Mouse (Mus musculus) hindbrain, embryonic 12.5 days (tissue): ENCODE measurements around the gene Aadacl2. TPM values are rescaled to one million over a fixed set of nuclear protein-coding genes. Genes with fewer than 3 reads are reported as not detected.

Experiments used
- ATAC-seq: fragments of 200-750 bp; cut with Nextera tagmentation; 2 replicates; pipeline ENCODE4 v1.8.0; 2017; ENCODE audit warnings: moderate TSS enrichment; ENCODE audit not compliant: low FRiP score
- H3K27ac ChIP-seq: fragments of 300-500 bp; sonication (generic); 2 replicates; pipeline ENCODE4 v1.5.1; 2016; ENCODE audit warnings: mild to moderate bottlenecking
- H3K27me3 ChIP-seq: fragments of 300-500 bp; sonication (generic); 2 replicates; pipeline ENCODE4 v1.6.1; 2016; ENCODE audit warnings: mild to moderate bottlenecking
- H3K36me3 ChIP-seq: fragments of 300-500 bp; sonication (generic); 2 replicates; pipeline ENCODE4 v1.6.1; 2016; ENCODE audit warnings: mild to moderate bottlenecking
- H3K4me1 ChIP-seq: fragments of 300-500 bp; sonication (generic); 2 replicates; pipeline ENCODE4 v1.6.1; 2016
- H3K4me2 ChIP-seq: fragments of 300-500 bp; sonication (generic); replicated peaks from 2 replicates; pipeline ENCODE4 v1.6.1; 2016; ENCODE audit warnings: mild to moderate bottlenecking
- H3K4me3 ChIP-seq: fragments of 300-500 bp; sonication (generic); 2 replicates; pipeline ENCODE4 v1.5.1; 2016; ENCODE audit warnings: mild to moderate bottlenecking
- H3K9ac ChIP-seq: fragments of 300-500 bp; sonication (generic); 2 replicates; pipeline ENCODE4 v1.6.1; 2016; ENCODE audit warnings: mild to moderate bottlenecking, moderate library complexity
- H3K9me3 ChIP-seq: fragments of 300-500 bp; sonication (generic); replicated peaks from 2 replicates; pipeline ENCODE4 v1.6.1; 2016; ENCODE audit warnings: mild to moderate bottlenecking
- WGBS: fragments of 180-500 bp; shearing (Covaris S2); methylation state at CpG from one replicate; pipeline ENCODE4 v1.1.7; 2016; 5-methylcytosine and 5-hydroxymethylcytosine counted together
- polyA plus RNA-seq: library from polyadenylated mRNA; unstranded; fragments of >200 nt; fragmentation: Nextera tagmentation; extraction: Ambion mirVana; gene quantifications from 2 replicates; pipeline ENCODE4 v1.2.1, GENCODE M21; 2016

Aadacl2 gene
- not detected in 2 replicates for polyA plus RNA-seq

GRCm38 (mm10) chr3:60006443-60006842, at the start of gene Aadacl2:
Gene Aadacl2, plus strand, starts transcription at chr3:60006743.
- Histone ChIP-seq H3K4me3 (no peak within 1 kb of the TSS), H3K9me3 (no peaks in the 10 kb centered on the region), H3K4me1 (no peaks in the 10 kb centered on the region), H3K27me3 (no peaks in the 10 kb centered on the region), H3K36me3 (no peaks in the 10 kb centered on the region), H3K27ac (no peak within 1 kb of the TSS), H3K4me2 (no peak within 1 kb of the TSS), H3K9ac (no peak within 1 kb of the TSS)
- no peak for ATAC-seq
- WGBS, result 85% methylated on average over 1 of the region's 1 CpGs

- Histone ChIP-seq H3K9me3 (no peaks in the 10 kb centered on the region), H3K9ac (no peak overlapping the region), H3K27me3 (no peaks in the 10 kb centered on the region), H3K4me3 (no peak overlapping the region), H3K27ac (no peak overlapping the region), H3K4me2 (no peak overlapping the region), H3K4me1 (no peaks in the 10 kb centered on the region), H3K36me3 (no peaks in the 10 kb centered on the region)
- 91% methylated on average over 5 of the region's 5 CpGs for WGBS
- ATAC-seq, result no peak
These were observed 35.7 kb upstream of the Aadacl2 start for GRCm38 (mm10) chr3:59970891-59971290.

- H3K27me3 ChIP-seq, result no peaks in the 10 kb centered on the region
- H3K4me2 ChIP-seq, result no peak overlapping the region
- H3K27ac ChIP-seq, result no peak overlapping the region
- no peak overlapping the region for H3K9ac ChIP-seq
- no peaks in the 10 kb centered on the region for H3K9me3 ChIP-seq
- H3K4me3 ChIP-seq, result no peak overlapping the region
- H3K36me3 ChIP-seq, result no peaks in the 10 kb centered on the region
- no peaks in the 10 kb centered on the region for H3K4me1 ChIP-seq
- no peak for ATAC-seq
These were observed 32.0 kb upstream of the Aadacl2 start for GRCm38 (mm10) chr3:59974591-59974990.

GRCm38 (mm10) chr3:60003622-60004021, 2.9 kb upstream of the Aadacl2 start:
- Histone ChIP-seq H3K36me3 (no peaks in the 10 kb centered on the region), H3K4me3 (no peak overlapping the region), H3K4me2 (no peak overlapping the region), H3K9ac (no peak overlapping the region), H3K4me1 (no peaks in the 10 kb centered on the region), H3K9me3 (no peaks in the 10 kb centered on the region), H3K27ac (no peak overlapping the region), H3K27me3 (no peaks in the 10 kb centered on the region)
- no peak for ATAC-seq

GRCm38 (mm10) chr3:60025417-60025816, 18.9 kb downstream of the Aadacl2 start, which contains the start of gene Aadac:
Gene Aadac, plus strand, starts transcription at chr3:60025717.
- no peaks in the 10 kb centered on the region for H3K36me3 ChIP-seq
- no peak within 1 kb of the TSS for H3K4me3 ChIP-seq
- no peak within 1 kb of the TSS for H3K27ac ChIP-seq
- ATAC-seq, result no peak
- no peaks in the 10 kb centered on the region for H3K27me3 ChIP-seq
- no peak within 1 kb of the TSS for H3K4me2 ChIP-seq
- no peak within 1 kb of the TSS for H3K9ac ChIP-seq
- H3K4me1 ChIP-seq, result no peaks in the 10 kb centered on the region
- WGBS, result 90% methylated on average over 1 of the region's 1 CpGs
- no peaks in the 10 kb centered on the region for H3K9me3 ChIP-seq

GRCm38 (mm10) chr3:60031511-60031910, 25.0 kb downstream of the Aadacl2 start:
- Histone ChIP-seq H3K9me3 (no peaks in the 10 kb centered on the region), H3K27ac (no peak overlapping the region), H3K36me3 (no peaks in the 10 kb centered on the region), H3K4me2 (no peak overlapping the region), H3K27me3 (no peaks in the 10 kb centered on the region), H3K9ac (no peak overlapping the region), H3K4me3 (no peak overlapping the region), H3K4me1 (no peaks in the 10 kb centered on the region)
- no peak for ATAC-seq
- 91% methylated on average over 4 of the region's 4 CpGs for WGBS

- no peak for ATAC-seq
- 86% methylated on average over 3 of the region's 3 CpGs for WGBS
- no peak overlapping the region for H3K27ac ChIP-seq
- H3K36me3 ChIP-seq, result no peaks in the 10 kb centered on the region
- no peak overlapping the region for H3K4me2 ChIP-seq
- no peak overlapping the region for H3K9ac ChIP-seq
- H3K4me3 ChIP-seq, result no peak overlapping the region
- H3K4me1 ChIP-seq, result no peaks in the 10 kb centered on the region
- no peaks in the 10 kb centered on the region for H3K9me3 ChIP-seq
- no peaks in the 10 kb centered on the region for H3K27me3 ChIP-seq
These were observed 39.8 kb downstream of the Aadacl2 start for GRCm38 (mm10) chr3:60046221-60046913.

GRCm38 (mm10) chr3:60053231-60053927, 46.8 kb downstream of the Aadacl2 start:
- Histone ChIP-seq H3K9me3 (no peaks in the 10 kb centered on the region), H3K27ac (no peak overlapping the region), H3K27me3 (no peaks in the 10 kb centered on the region), H3K4me2 (no peak overlapping the region), H3K4me1 (no peaks in the 10 kb centered on the region), H3K4me3 (no peak overlapping the region), H3K36me3 (no peaks in the 10 kb centered on the region), H3K9ac (no peak overlapping the region)
- 83% methylated on average over 3 of the region's 3 CpGs for WGBS
- no peak for ATAC-seq

GRCm38 (mm10) chr3:60053931-60054330, 47.4 kb downstream of the Aadacl2 start:
- Histone ChIP-seq H3K4me1 (no peaks in the 10 kb centered on the region), H3K9me3 (no peaks in the 10 kb centered on the region), H3K4me3 (no peak overlapping the region), H3K36me3 (no peaks in the 10 kb centered on the region), H3K9ac (no peak overlapping the region), H3K4me2 (no peak overlapping the region), H3K27ac (no peak overlapping the region), H3K27me3 (no peaks in the 10 kb centered on the region)
- no peak for ATAC-seq
- 90% methylated on average over 2 of the region's 2 CpGs for WGBS

- Histone ChIP-seq H3K9me3 (no peaks in the 10 kb centered on the region), H3K36me3 (no peaks in the 10 kb centered on the region), H3K4me3 (no peak overlapping the region), H3K4me2 (no peak overlapping the region), H3K27me3 (no peaks in the 10 kb centered on the region), H3K4me1 (no peaks in the 10 kb centered on the region), H3K27ac (no peak overlapping the region), H3K9ac (no peak overlapping the region)
- no peak for ATAC-seq
- WGBS, result 28% methylated on average over 3 of the region's 3 CpGs
These were observed 49.9 kb downstream of the Aadacl2 start for GRCm38 (mm10) chr3:60056451-60056850.

GRCm38 (mm10) chr3:60057070-60057808, 50.7 kb downstream of the Aadacl2 start:
- ATAC-seq, result no peak
- 81% methylated on average over 2 of the region's 2 CpGs for WGBS

GRCm38 (mm10) chr3:60057809-60058082, 51.2 kb downstream of the Aadacl2 start:
- H3K4me1 ChIP-seq, result no peaks in the 10 kb centered on the region
- no peak overlapping the region for H3K4me3 ChIP-seq
- 80% methylated on average over 1 of the region's 1 CpGs for WGBS
- ATAC-seq, result no peak
- no peaks in the 10 kb centered on the region for H3K27me3 ChIP-seq
- H3K9me3 ChIP-seq, result no peaks in the 10 kb centered on the region
- H3K4me2 ChIP-seq, result no peak overlapping the region
- H3K9ac ChIP-seq, result no peak overlapping the region
- no peak overlapping the region for H3K27ac ChIP-seq
- no peaks in the 10 kb centered on the region for H3K36me3 ChIP-seq

More at GRCm38 (mm10) chr3:60057070-60057808, 50.7 kb downstream of the Aadacl2 start:
- Histone ChIP-seq H3K27ac (no peak overlapping the region), H3K27me3 (no peaks in the 10 kb centered on the region), H3K36me3 (no peaks in the 10 kb centered on the region), H3K4me2 (no peak overlapping the region), H3K9me3 (no peaks in the 10 kb centered on the region), H3K9ac (no peak overlapping the region), H3K4me3 (no peak overlapping the region), H3K4me1 (no peaks in the 10 kb centered on the region)
